Mouse (Mus musculus) lung, adult 10 weeks (tissue): Measurements from ENCODE around the gene Bcl3. TPM values are rescaled to one million over a fixed set of nuclear protein-coding genes. Genes with fewer than 3 reads are reported as not detected.

Experiments used
- polyA plus RNA-seq: library from polyadenylated mRNA; stranded (reverse); fragments of 350-450 nt; fragmentation: Illumina TruSeq; extraction: RNeasy Lipid Tissue Mini Kit (QIAGEN cat#74804); gene quantifications from one replicate; pipeline ENCODE4 v1.2.3, GENCODE M21; 2014; ENCODE audit warnings: low read depth, low replicate concordance; ENCODE audit not compliant: insufficient read depth

The Bcl3 gene
- polyA plus RNA-seq, result 15.6 TPM

GRCm38 (mm10) chr7:19822604-19823058 lies at the start of gene Bcl3:
Bcl3 (minus strand) TSS chr7:19822770.

GRCm38 (mm10) chr7:19861199-19861598 lies 38.6 kb upstream of the Bcl3 start, which contains the start of gene Ceacam16:
Ceacam16 (minus strand) TSS chr7:19861299.

GRCm38 (mm10) chr7:19851858-19852570 lies 29.4 kb upstream of the Bcl3 start, which contains the start of gene Gm19345:
Gm19345 (plus strand) TSS chr7:19852003.

GRCm38 (mm10) chr7:19796697-19797588 lies 25.6 kb downstream of the Bcl3 start, which contains the start of gene Cblc:
Cblc (minus strand) TSS chr7:19796809.

GRCm38 (mm10) chr7:19770984-19771391 lies 51.6 kb downstream of the Bcl3 start, which contains the start of gene Bcam:
Bcam (minus strand) TSS chr7:19771016.

Other genes starting within 250 kb of the Bcl3 start
- gene Zfp296, start 245.5 kb downstream of the Bcl3 start, polyA plus RNA-seq, result 1.9 TPM
- gene Gemin7, start 245.2 kb downstream of the Bcl3 start, polyA plus RNA-seq, result 93.3 TPM
- gene Clasrp, start 218.3 kb downstream of the Bcl3 start, polyA plus RNA-seq, result 17.3 TPM
- 13.0 TPM for gene Relb, start 193.3 kb downstream of the Bcl3 start, polyA plus RNA-seq
- 45.0 TPM for gene Clptm1, start 157.7 kb downstream of the Bcl3 start, polyA plus RNA-seq
- 10.3 TPM for gene Apoc2, start 144.8 kb downstream of the Bcl3 start, polyA plus RNA-seq
- gene Gm44805, start 141.3 kb downstream of the Bcl3 start, polyA plus RNA-seq, result not detected
- gene Apoc4, start 141.3 kb downstream of the Bcl3 start, polyA plus RNA-seq, result not detected
- 122 TPM for gene Apoc1, start 130.1 kb downstream of the Bcl3 start, polyA plus RNA-seq
- gene Apoe, start 123.6 kb downstream of the Bcl3 start, polyA plus RNA-seq, result 1,026 TPM
- gene Tomm40, start 107.3 kb downstream of the Bcl3 start, polyA plus RNA-seq, result 28.0 TPM
- 39.0 TPM for gene Nectin2, start 72.3 kb downstream of the Bcl3 start, polyA plus RNA-seq
- gene Bcam, start 51.8 kb downstream of the Bcl3 start, polyA plus RNA-seq, result 298 TPM
- 9.7 TPM for gene Cblc, start 26.0 kb downstream of the Bcl3 start, polyA plus RNA-seq
- gene Gm19345, start 29.2 kb upstream of the Bcl3 start, polyA plus RNA-seq, result not detected
- gene Ceacam16, start 38.5 kb upstream of the Bcl3 start, polyA plus RNA-seq, result 0.27 TPM
- gene Ceacam19, start 65.2 kb upstream of the Bcl3 start, polyA plus RNA-seq, result 0.07 TPM
- gene Pvr, start 98.4 kb upstream of the Bcl3 start, polyA plus RNA-seq, result 17.0 TPM
- 1.2 TPM for gene Igsf23, start 128.0 kb upstream of the Bcl3 start, polyA plus RNA-seq
- gene Ceacam20, start 142.6 kb upstream of the Bcl3 start, polyA plus RNA-seq, result not detected
- not detected for gene Nlrp9b, start 168.7 kb upstream of the Bcl3 start, polyA plus RNA-seq